Mouse (Mus musculus): ENCODE measurements at regions not wholly inside any gene's neighbourhood (a gene's known extent, or its start where the extent isn't known, plus 50 kb on each side); places are given as distances from the start of the nearest gene placed in this dataset.

DNA sequence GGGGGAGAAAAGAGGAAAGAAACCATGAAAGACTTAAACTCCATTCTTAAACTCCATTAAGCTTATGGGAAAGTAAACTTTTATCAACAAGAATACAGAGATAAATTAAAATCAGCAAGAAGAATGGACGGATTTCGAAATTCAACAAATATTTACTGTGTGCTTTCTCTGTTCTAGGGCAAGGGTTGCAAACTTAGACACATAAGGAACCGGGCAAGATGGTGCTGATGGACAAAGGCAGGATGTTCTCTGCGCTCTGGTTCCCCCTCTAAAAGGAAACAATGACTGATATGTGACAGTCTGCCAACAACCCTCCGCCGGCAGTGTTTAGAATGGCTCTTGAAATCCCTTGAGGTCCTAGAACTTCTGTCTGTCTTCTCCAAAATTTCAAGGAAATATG, 99.0 kb upstream of the Bmp2 start:
- WGBS, result 59% methylated on average over 6 of the region's 6 CpGs

DNA sequence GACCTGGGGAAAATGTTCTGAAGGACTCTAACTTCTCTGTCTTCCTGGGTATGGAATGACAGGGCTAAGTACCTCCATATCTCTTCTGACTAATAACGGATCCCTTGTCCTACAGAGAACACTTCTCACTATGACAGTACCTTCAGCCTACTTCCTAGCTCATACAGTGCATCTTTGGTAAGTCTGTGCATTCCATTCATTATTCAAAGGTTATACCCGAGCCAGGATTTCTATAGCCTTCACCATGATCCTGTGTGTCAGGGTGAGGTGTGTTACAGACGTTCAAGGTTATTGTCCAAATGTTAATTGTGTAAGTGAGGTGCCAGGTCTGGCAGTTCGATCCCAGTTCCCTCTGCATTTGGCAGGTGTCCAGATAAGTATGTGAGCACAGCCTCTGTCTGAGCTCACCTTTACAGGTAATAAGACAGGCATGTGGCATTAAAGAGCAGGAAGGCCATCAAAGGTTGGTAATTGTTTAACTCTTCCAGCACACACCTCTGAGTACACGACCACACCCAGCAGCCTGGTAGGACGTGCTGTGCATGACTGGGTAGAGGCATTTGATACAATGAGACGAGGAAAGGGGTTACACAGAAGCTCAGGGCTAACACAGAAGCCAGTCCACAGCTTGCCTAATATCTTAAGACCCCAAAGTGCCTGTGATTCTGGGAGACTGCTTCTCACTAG, 96.3 kb upstream of the Bmp2 start:
- Histone ChIP-seq H3K27ac (ENCODE audit: poor library complexity, severe bottlenecking) (no peak overlapping the region), H3K27me3 (replicated peaks) (no peaks in the 10 kb centered on the region), H3K36me3 (no peaks in the 10 kb centered on the region), H3K9ac (no peak overlapping the region), H3K9me3 (replicated peaks) (no peaks in the 10 kb centered on the region), H3K4me1 (replicated peaks) (no peaks in the 10 kb centered on the region), H3K4me3 (no peak overlapping the region), H3K4me2 (no peak overlapping the region)
- no peak for ATAC-seq (ENCODE audit: insufficient number of reproducible peaks, low FRiP score)
- WGBS, result 71% methylated on average over 7 of the region's 7 CpGs

More for the DNA sequence above, 99.0 kb upstream of the Bmp2 start:
- no peaks in the 10 kb centered on the region for H3K27me3 ChIP-seq (replicated peaks)
- no peaks in the 10 kb centered on the region for H3K9me3 ChIP-seq (replicated peaks)
- H3K4me3 ChIP-seq, result no peak overlapping the region
- no peak overlapping the region for H3K9ac ChIP-seq
- H3K27ac ChIP-seq (ENCODE audit: poor library complexity, severe bottlenecking), result no peak overlapping the region
- no peak overlapping the region for H3K4me2 ChIP-seq
- H3K4me1 ChIP-seq (replicated peaks), result no peaks in the 10 kb centered on the region
- ATAC-seq (ENCODE audit: insufficient number of reproducible peaks, low FRiP score), result no peak
- no peaks in the 10 kb centered on the region for H3K36me3 ChIP-seq

DNA sequence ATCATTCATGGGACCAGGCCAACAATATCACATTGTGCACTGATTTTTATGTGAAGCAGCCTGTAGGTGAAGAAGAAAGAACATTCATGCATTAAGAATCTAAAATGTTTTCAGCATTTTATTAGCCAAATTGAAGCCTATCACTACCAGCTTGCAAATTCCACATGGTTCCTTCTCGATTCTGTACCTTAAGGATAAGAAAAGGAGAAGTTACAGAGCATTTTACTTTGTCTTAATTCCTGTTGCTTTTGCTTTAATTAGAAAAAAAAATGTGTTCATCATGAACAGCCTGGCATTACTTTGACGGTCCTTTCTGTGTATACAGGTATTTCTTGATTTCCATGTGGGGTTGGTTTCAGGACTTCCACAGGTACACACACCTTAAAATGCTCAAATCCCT, 95.2 kb upstream of the Bmp2 start:
- ATAC-seq (ENCODE audit: insufficient number of reproducible peaks, low FRiP score), result no peak
- no peak overlapping the region for H3K4me2 ChIP-seq
- H3K9ac ChIP-seq, result no peak overlapping the region
- H3K9me3 ChIP-seq (replicated peaks), result no peaks in the 10 kb centered on the region
- 78% methylated on average over 2 of the region's 2 CpGs for WGBS
- H3K4me1 ChIP-seq (replicated peaks), result no peaks in the 10 kb centered on the region
- H3K27me3 ChIP-seq (replicated peaks), result no peaks in the 10 kb centered on the region
- H3K27ac ChIP-seq (ENCODE audit: poor library complexity, severe bottlenecking), result no peak overlapping the region
- H3K36me3 ChIP-seq, result no peaks in the 10 kb centered on the region
- no peak overlapping the region for H3K4me3 ChIP-seq

DNA sequence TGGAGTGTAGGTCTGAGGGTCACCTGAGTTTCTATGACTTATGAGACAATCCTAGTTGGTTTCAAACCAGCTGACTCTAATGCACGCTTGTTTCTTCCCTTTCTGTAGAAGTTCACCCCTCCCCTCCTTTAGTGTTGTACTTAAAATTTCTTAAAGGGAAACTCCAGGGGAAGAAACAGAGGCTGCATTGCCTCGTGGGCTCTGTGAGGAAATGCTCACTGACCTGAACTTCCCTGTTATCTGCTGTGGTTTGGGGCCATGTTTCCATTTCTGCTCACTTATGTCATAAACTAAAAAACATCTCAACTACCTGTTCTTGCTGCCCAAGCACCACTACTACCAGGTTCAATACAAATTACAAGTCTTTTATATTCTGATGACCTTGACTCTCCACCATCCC, 93.2 kb upstream of the Bmp2 start:
- Histone ChIP-seq H3K27me3 (replicated peaks) (no peaks in the 10 kb centered on the region), H3K4me1 (replicated peaks) (no peaks in the 10 kb centered on the region), H3K36me3 (no peaks in the 10 kb centered on the region), H3K4me3 (no peak overlapping the region), H3K9me3 (replicated peaks) (no peaks in the 10 kb centered on the region), H3K4me2 (no peak overlapping the region), H3K27ac (ENCODE audit: poor library complexity, severe bottlenecking) (no peak overlapping the region), H3K9ac (no peak overlapping the region)
- WGBS, result 46% methylated on average over 2 of the region's 2 CpGs
- ATAC-seq (ENCODE audit: insufficient number of reproducible peaks, low FRiP score), result no peak

DNA sequence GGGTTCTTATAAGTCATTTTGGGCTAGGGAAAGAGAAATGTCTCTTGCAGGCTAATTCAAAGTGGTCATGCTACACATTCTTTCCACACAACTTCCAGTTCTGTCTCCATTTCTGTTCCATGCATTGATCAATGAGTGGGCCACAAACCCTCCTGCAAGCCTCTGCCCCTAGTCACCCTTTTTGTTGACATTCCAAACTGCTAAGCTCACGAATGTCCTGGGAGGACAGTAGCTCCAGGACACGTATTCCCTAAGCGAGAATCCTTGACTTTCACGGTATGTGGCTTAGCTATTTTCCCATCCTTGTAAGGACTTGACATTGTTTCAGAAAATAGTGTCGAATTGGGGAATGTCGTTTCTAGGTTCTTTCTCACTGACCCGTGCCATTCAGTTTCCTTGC, 91.1 kb upstream of the Bmp2 start:
- no peaks in the 10 kb centered on the region for H3K9me3 ChIP-seq (replicated peaks)
- no peaks in the 10 kb centered on the region for H3K4me1 ChIP-seq (replicated peaks)
- no peak overlapping the region for H3K9ac ChIP-seq
- H3K4me2 ChIP-seq, result no peak overlapping the region
- no peaks in the 10 kb centered on the region for H3K36me3 ChIP-seq
- H3K4me3 ChIP-seq, result no peak overlapping the region
- WGBS, result 62% methylated on average over 7 of the region's 7 CpGs
- no peaks in the 10 kb centered on the region for H3K27me3 ChIP-seq (replicated peaks)
- ATAC-seq (ENCODE audit: insufficient number of reproducible peaks, low FRiP score), result no peak
- no peak overlapping the region for H3K27ac ChIP-seq (ENCODE audit: poor library complexity, severe bottlenecking)

DNA sequence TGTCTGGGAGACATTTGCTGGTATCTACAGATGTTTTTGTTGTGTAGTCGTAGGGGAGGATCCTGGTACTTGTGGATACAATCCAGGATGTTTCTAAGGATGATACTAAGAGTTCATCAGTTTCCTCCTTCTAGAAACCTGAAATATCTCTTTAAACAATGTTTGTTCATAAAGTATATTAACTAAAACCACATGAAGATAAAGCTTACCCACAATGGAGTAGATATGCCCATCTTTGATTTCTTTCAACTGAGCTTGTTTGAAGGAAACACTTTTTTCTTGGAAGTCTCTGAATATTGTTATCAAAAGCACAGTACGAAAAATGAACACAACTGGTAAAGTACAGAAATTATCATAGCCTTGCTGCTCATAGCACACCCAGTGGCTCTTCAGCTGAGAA, 89.6 kb upstream of the Bmp2 start:
- ATAC-seq (ENCODE audit: insufficient number of reproducible peaks, low FRiP score), result no peak
- H3K4me3 ChIP-seq, result no peak overlapping the region
- H3K9me3 ChIP-seq (replicated peaks), result no peaks in the 10 kb centered on the region
- H3K27me3 ChIP-seq (replicated peaks), result no peaks in the 10 kb centered on the region
- no peaks in the 10 kb centered on the region for H3K36me3 ChIP-seq
- WGBS, result 77% methylated on average over 2 of the region's 2 CpGs
- H3K9ac ChIP-seq, result no peak overlapping the region
- no peak overlapping the region for H3K27ac ChIP-seq (ENCODE audit: poor library complexity, severe bottlenecking)
- no peaks in the 10 kb centered on the region for H3K4me1 ChIP-seq (replicated peaks)
- H3K4me2 ChIP-seq, result no peak overlapping the region

DNA sequence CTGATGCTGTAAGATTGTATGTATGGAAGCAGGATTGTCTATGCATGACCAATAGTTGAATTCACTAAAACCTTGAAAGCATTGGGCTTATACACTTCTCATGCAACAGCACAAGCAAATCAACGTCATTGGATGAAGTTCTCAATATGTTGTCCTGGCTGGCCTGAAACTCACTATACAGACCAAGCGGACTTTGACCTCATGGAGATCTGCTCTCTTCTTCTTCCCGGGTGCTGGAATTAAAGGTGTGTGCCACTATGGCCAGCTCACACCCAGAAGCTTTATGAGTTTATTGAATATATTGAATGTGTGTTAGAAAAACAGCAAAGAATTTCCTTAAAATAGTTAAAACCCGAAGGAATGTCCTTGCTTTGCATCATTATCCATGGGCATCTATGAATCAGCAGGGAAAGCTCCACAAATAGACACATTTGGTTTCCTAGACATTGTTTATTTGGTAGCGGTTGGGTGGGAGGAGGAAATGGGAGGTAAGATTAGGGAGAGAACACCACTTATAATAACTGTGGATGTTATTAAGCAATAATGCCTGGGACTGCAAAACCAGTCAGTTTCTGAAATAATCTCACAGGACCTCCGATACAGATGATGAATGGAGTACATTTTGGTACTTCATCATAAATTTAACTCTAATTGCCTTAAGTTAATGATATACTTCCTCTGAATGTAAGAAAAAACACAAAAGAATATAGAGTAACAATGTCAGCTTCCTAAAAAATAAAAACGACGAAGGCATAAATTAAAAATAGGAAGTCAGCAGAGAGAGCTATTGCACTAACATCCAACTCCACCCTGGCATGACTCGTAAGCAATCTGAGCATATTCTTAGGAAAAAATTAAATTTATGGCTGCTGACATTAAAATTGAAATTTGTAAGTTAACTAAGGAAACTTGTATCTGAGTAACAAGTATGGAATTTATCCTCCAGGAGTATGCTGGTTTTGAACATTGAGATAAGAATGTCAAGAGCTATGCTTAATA, 84.5 kb upstream of the Bmp2 start:
- H3K4me1 ChIP-seq (replicated peaks), result no peaks in the 10 kb centered on the region
- WGBS, result 71% methylated on average over 9 of the region's 9 CpGs

DNA sequence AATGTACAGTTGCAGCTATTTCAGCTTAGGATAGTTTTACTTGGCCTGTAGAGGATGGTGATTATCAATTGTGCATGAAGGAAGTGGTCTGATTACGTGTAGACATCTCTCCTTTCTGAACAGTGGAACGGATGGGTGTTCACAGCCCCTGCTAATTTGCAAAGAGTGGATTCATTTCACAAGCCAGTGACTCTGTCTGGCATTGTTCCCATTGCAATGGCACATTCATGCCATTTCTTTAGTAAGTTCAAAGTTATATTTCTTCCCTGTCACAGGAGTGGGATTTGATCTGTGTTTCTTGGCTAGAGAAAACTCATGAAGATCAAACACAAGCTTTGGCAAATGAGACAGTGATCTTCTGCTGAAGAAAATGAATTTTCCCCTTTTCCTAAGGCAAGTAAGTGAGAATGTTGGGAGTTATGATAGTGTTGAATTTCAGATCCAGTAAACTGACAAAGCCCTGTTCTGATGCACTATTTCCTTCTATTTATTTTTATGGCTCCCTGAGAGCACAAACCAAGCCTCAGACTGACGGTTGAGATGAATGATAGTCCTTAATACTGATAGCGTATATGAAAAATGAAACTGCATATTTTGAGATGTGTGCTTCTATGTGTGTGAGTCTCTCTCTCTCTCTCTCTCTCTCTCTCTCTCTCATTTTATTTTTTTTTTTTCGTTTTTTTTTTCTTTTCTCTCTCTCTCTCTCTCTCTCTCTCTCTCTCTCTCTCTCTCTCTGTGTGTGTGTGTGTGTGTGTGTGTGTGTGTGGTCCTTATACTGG, 78.8 kb upstream of the Bmp2 start:
- H3K4me3 ChIP-seq, result no peak overlapping the region
- no peak overlapping the region for H3K9ac ChIP-seq
- no peaks in the 10 kb centered on the region for H3K36me3 ChIP-seq
- 61% methylated on average over 5 of the region's 5 CpGs for WGBS
- no peaks in the 10 kb centered on the region for H3K4me1 ChIP-seq (replicated peaks)
- H3K9me3 ChIP-seq (replicated peaks), result no peaks in the 10 kb centered on the region
- no peaks in the 10 kb centered on the region for H3K27me3 ChIP-seq (replicated peaks)
- H3K4me2 ChIP-seq, result no peak overlapping the region
- no peak for ATAC-seq (ENCODE audit: insufficient number of reproducible peaks, low FRiP score)
- no peak overlapping the region for H3K27ac ChIP-seq (ENCODE audit: poor library complexity, severe bottlenecking)

More for the DNA sequence above, 84.5 kb upstream of the Bmp2 start:
- Histone ChIP-seq H3K9me3 (replicated peaks) (no peaks in the 10 kb centered on the region), H3K36me3 (no peaks in the 10 kb centered on the region), H3K4me2 (no peak overlapping the region), H3K27ac (ENCODE audit: poor library complexity, severe bottlenecking) (no peak overlapping the region), H3K9ac (no peak overlapping the region), H3K4me3 (no peak overlapping the region), H3K27me3 (replicated peaks) (no peaks in the 10 kb centered on the region)
- no peak for ATAC-seq (ENCODE audit: insufficient number of reproducible peaks, low FRiP score)

DNA sequence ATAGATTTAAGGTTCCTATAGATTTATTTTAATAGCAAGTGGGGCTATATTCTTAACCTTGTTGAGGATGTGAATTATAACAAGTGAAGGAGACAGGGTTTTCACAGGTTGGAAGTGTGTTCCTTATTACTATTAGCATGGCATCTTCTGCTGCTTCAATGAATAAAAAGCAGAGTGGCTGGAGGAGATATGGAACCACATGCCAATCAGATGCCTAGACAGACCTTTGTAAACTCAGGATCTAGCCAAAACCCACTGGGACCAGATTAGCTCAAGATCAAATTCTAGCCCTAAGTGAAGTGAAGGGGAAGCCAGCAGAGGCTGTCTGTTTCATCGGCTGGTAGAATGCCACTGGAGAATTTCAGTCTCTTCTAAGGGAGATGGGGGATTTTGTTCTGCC, 77.8 kb upstream of the Bmp2 start:
- ATAC-seq (ENCODE audit: insufficient number of reproducible peaks, low FRiP score), result no peak
- no peak overlapping the region for H3K4me2 ChIP-seq

DNA sequence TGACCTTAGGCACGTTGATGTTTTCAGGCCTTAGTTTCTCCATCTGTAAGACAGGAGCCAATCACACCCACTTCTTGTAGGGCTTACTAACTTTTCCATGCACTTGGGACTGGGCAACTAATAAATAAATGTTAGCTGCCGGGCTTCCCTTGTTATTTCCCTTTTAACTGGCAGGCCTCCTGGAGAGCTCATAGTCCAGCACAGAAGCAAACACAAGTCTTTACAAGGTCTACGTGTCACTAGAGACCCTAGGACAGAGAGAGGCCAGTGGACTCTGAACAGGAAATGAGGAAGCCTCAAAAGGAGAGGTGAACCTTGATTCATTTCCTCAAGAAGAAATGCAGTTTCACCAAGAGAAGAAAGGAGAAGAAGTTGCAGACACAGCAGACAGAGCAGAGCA, 71.1 kb upstream of the Bmp2 start:
- no peak for ATAC-seq (ENCODE audit: insufficient number of reproducible peaks, low FRiP score)
- no peak overlapping the region for H3K4me3 ChIP-seq
- 0 out of 2 replicates have a peak, but pooled peaks cover 5% of the 10 kb centered on the region for H3K4me1 ChIP-seq (replicated peaks)
- H3K4me2 ChIP-seq, result no peak overlapping the region
- WGBS, result 78% methylated on average over 3 of the region's 3 CpGs
- H3K27me3 ChIP-seq (replicated peaks), result no peaks in the 10 kb centered on the region
- no peak overlapping the region for H3K9ac ChIP-seq
- H3K27ac ChIP-seq (ENCODE audit: poor library complexity, severe bottlenecking), result no peak overlapping the region
- no peaks in the 10 kb centered on the region for H3K9me3 ChIP-seq (replicated peaks)
- no peaks in the 10 kb centered on the region for H3K36me3 ChIP-seq

More for the DNA sequence above, 77.8 kb upstream of the Bmp2 start:
- Histone ChIP-seq H3K36me3 (no peaks in the 10 kb centered on the region), H3K9me3 (replicated peaks) (no peaks in the 10 kb centered on the region), H3K4me1 (replicated peaks) (no peaks in the 10 kb centered on the region), H3K4me3 (no peak overlapping the region), H3K9ac (no peak overlapping the region), H3K27me3 (replicated peaks) (no peaks in the 10 kb centered on the region), H3K27ac (ENCODE audit: poor library complexity, severe bottlenecking) (no peak overlapping the region)
- WGBS, result 67% methylated on average over 1 of the region's 1 CpGs

DNA sequence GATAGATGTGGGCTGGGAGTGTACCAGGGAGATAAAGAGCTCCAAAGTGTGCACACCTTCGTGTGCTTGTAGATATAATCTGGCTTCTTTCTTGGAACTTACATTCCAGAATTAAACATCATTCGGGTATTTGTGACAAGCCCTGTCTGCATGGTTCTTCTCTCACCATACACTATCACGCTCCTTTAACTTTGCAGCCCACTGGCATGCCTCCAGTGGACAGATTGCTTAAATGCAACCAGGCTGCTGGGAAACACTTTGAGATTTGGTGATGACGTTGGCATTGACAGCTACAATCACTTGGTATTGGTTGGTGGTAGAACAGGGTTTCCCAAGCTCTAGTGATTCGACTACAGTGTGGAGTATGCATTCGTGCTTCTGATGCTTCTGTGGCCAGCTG, 70.7 kb upstream of the Bmp2 start:
- Histone ChIP-seq H3K4me2 (no peak overlapping the region), H3K9ac (no peak overlapping the region), H3K9me3 (replicated peaks) (no peaks in the 10 kb centered on the region), H3K36me3 (no peaks in the 10 kb centered on the region), H3K4me3 (no peak overlapping the region), H3K27me3 (replicated peaks) (no peaks in the 10 kb centered on the region), H3K27ac (ENCODE audit: poor library complexity, severe bottlenecking) (no peak overlapping the region), H3K4me1 (replicated peaks) (0 out of 2 replicates have a peak, but pooled peaks cover 5% of the 10 kb centered on the region)
- no peak for ATAC-seq (ENCODE audit: insufficient number of reproducible peaks, low FRiP score)
- WGBS, result 69% methylated on average over 6 of the region's 6 CpGs
